Mouse (Mus musculus): ENCODE results near the gene Lrrc45. TPM values are rescaled to one million over a fixed set of nuclear protein-coding genes. Genes with fewer than 3 reads are reported as not detected.
"Not testable (repeated sequence)": the region's sequence is repeated elsewhere in the genome, so short reads cannot be mapped to it uniquely, and the experiment has no call there.

Gene Lrrc45
- total RNA-seq (2015) (6.3 and 7.2 TPM in 2 replicates), total RNA-seq (2017) (21.0 and 21.6 TPM in 2 replicates)

DNA sequence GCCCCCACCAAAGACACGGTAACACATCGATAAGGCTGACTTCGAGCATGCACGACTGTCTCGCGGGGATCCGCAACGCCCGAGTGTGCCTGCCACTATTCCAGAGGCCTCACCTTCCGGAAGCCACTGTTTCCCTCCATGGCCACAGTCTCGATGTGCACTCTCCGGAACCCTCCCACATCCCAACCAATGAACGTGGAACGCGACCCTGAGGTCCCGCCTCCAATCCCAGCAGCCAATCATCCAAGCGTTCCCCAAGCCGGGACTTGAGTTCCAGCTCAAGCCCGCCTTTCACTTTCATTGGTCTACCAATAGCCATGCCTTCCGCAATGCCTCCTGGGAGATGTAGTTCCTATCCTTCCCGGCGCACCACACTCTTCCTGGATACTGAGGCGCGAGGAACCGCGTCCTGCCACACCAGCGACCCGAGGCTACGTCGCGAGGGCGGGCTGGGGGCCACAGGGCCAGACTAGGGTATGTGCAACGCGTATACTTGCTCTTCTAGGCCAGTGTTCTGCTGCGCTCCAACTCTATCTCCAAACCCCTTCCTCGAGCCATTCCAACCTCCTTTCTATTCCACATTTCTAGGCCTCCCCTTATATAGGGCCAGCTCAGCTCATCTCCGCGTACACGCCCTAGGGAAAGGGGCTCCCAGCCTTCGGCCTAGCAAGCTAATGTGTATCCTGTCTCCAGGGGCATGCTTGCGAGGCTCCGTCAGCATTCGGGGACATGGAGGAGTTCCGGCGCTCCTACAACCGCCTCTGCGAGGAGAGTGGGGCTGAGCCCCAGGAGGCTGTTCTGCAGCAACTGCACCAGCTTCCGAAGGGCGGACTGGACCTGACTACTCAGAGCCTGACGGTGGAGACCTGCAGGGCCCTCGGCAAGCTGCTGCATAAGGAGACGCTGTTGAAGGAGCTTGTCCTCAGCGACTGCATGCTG, at the start of gene Lrrc45, which contains the start of gene Cenpx:
Gene Lrrc45, plus strand, starts transcription at position 346 of the 939 bp plus-strand sequence.
Gene Cenpx, minus strand, starts transcription at position 159 of the 939 bp plus-strand sequence.
- ATAC-seq (ENCODE audit: poor library complexity, severe bottlenecking) = peak; percentile 96

DNA sequence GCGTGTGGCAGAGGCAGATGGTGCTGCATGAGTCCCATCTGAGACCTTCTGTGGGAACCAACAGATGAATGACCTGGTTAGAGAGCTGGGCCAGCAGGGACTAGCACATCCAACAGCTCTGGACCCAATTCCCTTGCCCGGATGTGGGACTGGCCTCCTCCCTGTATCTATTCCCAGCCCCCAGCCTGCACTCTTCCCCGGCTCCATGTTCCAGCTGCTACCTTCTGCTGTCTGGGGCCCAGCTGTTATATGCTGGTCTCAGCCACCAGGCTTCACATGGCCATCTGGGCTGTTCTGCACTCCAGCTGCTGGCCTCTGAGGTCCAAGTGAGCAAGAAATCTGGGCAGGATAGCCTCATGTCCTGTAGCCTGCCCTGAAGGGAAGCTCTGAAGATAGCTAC, 48.3 kb upstream of the Lrrc45 start:
- ATAC-seq (ENCODE audit: poor library complexity, severe bottlenecking) = no peak

DNA sequence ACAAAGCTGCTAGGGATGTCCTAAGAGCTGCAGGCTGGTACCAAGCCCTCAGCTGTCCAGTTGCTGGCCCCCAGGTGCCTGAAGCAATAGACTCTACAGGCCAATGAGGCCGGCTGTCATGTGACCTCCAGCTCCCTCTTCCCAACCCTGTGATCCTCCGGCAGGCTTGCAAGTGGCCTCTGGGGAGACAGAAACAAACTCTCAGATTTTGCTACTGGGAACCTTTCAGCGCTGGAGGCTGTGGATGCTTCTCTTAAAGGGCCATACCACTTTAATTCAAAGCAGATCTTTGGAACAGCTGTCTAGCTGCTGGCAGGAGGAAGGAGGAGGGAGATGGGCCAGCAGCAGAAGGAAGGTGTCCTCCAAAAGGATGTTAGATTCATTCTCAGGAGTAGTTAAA, 47.1 kb upstream of the Lrrc45 start:
- ATAC-seq (ENCODE audit: poor library complexity, severe bottlenecking) = no peak

DNA sequence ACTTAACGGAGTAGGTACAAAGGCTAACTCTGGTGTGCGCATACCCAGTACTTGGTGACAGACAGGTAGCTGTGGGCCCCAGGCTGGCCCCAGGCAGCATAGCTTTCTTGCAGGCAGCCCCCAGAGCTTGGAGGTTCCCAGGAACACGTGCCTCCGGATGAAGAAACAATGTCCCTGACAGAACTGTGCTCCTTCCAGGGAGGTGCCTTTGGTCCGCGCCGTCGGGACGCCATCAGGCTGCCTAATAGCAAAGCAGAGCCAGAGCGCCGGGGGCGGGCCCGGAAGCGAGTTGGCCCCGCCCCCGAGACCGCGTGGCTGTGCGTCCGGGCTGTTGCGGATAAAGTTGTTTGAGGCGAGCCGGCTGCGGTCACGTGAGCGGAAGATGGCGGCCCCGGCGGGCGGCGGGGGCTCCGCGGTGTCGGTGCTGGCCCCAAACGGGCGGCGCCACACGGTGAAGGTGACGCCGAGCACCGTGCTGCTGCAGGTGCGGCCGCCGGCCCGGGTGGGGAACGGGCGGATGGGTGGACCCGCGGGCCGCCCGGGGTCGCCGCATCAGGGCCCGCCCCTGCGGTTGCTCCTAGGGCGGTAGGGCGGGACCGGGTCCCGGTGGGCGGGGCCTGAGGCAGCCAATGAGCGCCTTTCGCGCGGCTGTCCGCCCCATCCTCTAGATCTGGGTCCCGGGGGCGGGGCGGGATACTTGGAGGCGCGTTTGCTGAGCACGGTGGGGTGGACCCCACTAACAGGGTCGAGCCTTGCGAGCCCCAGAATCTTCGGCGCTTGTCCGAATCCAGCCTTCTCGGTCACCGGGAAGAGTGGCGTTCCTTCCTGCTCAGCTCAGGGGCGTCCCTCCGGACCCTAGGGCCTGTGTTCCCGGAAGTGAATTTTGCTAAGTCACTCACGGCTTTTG, 40.8 kb upstream of the Lrrc45 start, which contains the start of gene Aspscr1:
Gene Aspscr1, plus strand, starts transcription at position 287 of the 907 bp plus-strand sequence.
- peak; percentile 93 for ATAC-seq (ENCODE audit: poor library complexity, severe bottlenecking)

DNA sequence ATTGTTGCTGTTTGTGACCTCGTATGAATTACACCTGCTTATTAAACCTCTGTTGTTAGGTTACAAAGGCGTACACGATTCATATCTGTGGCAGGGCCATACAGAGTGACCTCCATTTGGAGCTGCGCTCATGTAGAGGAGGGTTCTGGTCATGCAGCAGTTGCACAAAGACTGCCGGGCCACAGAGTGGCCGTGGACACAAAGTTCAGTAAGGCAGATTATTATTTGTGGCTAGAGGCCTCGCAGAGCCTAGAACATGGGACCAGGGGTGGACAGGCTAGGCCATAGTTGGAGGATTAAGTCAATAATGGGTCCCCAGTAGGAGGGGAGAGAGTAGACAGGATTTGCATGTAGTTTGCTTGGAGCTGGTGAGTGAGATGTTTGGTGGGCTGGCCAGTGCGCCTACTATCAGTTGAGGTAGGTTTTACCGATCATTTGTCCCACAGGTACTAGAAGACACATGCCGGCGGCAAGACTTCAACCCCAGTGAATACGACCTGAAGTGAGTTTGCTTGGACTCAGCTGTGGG, 40.1 kb upstream of the Lrrc45 start:
- ATAC-seq (ENCODE audit: poor library complexity, severe bottlenecking) = no peak; the same call in 1 of the 2 replicates

DNA sequence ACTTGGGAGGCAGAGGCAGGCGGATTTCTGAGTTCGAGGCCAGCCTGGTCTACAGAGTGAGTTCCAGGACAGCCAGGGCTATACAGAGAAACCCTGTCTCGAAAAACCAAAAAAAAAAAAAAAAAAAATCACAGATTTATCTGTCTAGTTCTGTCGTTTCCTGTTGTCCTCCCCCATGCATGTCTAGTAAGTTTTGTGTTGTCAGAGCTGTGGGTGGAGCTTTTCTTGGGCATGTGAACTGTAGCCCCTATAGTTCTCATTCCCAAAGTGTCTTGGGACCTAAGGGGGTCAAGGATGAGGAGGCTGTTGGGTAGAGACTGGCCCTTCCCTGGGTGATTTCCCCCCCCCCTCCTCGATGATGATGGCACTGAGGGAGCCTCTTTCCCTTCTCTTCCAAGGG, 37.9 kb upstream of the Lrrc45 start:
- not testable (repeated sequence) for ATAC-seq (ENCODE audit: poor library complexity, severe bottlenecking)

DNA sequence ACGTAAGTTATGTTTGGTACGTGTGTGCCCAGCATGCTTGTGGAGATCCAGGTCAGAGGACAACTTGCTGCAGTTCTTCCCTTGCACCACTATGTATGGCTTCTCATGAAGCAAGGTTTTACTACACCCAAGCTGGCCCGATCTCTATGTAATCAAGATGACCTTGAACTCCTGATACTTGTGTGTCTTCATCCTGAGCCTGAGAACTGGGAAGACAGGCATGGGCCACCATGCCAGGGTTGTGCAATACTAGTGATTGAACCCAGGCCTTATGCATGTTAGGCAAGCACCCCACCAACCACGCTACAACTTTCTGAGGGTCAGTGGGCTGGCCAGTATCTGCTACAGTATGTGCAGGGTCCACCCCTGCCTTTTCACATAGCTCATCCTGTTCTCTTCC, 36.8 kb upstream of the Lrrc45 start:
- ATAC-seq (ENCODE audit: poor library complexity, severe bottlenecking) = no peak

DNA sequence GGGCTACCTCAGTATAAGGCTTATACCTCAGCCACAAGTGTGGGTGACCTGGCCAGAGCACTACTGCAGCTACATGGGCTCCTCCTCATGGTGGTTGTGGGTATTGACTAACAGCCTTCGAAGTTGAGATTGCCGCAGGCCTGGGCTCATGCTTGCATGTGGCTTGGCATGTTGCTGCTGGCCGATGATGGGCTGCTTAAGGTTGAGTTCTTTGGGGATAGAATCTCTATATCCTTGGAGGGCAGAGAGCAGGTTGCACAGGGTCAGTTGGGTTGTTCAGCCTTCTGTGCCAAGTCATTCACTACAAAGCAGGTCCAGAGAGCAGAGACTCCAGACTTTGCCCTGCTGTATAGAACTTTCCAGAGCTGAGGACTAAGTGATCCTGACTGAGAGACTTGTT, 33.8 kb upstream of the Lrrc45 start:
- ATAC-seq (ENCODE audit: poor library complexity, severe bottlenecking) = peak; percentile 77

DNA sequence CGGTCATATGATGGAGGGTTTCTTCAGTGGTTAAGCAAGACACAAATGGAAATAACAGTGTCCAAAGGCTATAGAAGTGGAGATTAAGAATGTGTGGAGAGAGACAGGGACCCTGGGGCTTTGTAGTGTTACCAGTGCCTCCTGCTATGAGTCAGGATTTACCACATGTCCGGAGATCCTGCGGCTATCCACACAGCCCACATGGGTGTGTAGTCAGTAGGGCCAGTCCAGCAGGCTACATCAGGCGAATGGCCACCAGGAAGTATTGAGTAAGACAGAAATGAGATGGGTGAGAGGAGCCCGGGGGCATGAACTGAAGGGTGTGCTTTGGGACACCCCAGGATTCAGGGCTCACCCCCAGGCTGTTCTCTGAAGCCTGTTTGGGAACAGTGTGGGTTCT, 31.0 kb upstream of the Lrrc45 start:
- no peak for ATAC-seq (ENCODE audit: poor library complexity, severe bottlenecking)

DNA sequence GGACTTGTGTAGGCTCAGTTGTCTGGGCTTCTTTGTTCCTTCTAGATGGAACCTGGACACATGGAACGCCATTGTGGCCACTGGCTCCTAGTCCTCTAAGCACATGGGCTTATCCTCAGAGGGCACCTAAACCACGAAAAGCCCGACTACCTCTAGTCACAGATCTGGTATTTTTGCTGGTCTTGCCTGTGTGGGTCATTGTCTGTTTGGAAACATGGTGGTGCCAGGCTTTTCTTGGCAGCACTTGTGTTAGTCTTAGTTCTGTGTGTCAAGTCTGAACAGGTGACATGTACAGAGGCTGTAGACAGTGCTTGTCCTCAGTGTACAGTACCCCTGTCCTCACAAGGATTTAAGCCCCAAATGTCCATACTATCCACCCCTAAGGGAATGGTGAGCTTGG, 30.2 kb upstream of the Lrrc45 start:
- no peak for ATAC-seq (ENCODE audit: poor library complexity, severe bottlenecking)

DNA sequence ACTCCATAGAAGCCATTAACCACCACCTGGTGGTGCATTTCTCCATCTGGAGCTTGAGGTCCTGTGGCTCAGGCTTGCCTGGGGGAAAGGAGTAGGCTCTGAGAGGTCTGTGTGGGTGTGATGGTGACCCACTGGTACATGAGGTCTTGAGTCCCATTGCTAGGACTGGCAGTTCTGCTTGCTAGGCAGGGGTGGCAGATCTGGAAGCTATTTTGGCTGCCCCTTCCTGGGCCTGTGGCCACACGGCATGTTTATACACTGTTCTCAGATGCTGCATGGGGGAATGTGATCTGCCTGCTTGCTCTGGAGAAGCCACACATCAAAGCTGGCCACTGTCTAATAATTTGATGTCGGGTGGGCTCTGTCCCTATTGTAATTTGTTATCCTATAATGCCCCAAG, 29.6 kb upstream of the Lrrc45 start:
- no peak for ATAC-seq (ENCODE audit: poor library complexity, severe bottlenecking)

DNA sequence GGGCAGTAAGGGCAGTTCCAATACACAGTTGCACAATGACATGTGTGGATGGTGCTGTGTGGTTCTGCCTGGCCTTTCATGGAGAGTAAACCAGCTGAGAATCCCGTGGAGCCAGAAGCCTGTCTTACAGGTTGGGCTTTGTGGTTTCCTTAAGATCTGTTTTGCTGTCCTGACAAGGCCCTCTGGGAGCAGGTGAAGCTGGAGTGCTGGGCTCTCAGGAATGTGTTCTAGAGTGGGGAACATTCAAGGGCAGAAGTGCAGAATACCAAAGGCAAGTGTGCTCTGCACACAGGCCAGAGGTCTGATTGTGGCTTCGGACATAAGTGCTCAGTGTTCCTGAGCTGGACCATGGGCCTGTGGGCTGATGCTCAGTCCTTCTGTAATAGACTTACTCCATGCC, 29.1 kb upstream of the Lrrc45 start:
- no peak for ATAC-seq (ENCODE audit: poor library complexity, severe bottlenecking)

DNA sequence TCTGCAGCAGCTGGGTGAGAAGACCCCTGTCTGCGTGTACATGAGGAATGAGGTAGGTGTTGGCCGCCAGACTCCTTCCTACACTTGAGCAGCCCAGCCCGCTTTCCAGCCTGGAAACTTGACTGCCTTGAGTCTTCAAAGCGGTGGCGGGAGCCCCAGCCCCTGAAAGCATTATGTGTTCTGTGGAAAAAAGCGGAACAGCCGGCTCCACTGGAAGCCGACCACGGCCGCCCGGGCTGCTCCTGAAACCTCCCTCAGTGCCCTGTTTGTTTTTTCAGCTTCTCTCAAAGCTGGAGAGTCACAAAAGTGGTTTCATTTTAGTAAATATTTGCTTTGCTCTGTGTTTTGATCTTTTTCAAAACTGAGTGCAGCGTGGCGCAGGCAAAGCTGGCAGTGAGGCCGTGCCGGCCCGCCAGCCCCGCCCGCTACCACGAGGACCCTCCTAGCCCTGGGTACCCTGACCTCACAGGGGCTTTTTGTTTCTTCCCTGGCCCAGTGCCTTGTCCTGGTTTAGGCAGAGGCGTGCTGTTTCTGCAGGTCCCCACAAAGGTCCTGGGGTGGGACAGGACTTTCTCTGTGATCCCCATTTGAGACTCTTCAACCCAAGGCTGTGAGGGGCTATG, 27.0 kb upstream of the Lrrc45 start:
- no peak for ATAC-seq (ENCODE audit: poor library complexity, severe bottlenecking)

DNA sequence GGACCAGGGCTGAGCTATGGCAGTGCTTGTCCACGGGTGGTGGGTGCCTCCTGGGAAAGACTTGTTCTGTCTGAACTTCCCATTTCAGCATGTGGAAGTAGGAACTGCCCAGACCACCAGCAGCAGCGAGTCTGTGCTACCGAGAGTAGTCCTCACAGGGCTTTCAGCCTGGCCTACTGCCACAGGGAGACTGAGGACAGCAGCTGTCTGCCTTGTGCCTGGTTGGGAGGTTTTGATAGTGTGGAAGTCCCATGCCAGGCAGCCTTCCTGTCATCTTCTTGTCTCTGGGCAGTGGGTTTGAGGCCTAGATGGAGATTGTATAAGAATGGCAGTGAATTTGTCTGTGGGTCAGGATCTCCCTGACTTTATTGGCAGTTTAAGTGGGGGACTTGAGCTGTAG, 24.4 kb upstream of the Lrrc45 start:
- no peak for ATAC-seq (ENCODE audit: poor library complexity, severe bottlenecking)

DNA sequence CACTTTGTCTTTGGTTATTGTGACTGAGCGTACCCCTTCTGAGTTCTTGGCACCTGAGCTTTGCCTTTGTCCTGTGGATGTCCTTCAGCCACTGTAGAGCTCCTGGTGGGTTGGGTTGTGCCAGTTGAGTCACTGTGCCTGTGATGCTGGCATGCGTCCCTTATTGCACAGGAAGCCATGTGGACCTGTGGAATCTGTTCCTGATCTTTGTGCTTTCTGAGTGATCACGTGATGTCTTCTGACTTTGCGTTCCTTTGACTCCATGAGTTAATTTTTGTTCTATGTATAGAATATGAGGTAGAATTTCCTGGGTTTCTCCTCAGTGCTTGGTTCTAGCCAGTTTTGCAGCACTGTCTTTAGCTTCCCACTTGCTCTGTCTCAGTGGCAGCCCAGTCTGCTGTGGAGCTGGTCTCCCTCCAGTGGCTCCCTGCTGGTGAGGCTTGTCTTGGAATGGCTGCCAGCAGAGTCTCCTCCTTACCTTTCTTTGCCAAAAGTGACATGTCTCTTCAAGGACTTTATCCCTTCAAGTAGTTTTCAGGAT, 21.2 kb upstream of the Lrrc45 start:
- ATAC-seq (ENCODE audit: poor library complexity, severe bottlenecking) = no peak

DNA sequence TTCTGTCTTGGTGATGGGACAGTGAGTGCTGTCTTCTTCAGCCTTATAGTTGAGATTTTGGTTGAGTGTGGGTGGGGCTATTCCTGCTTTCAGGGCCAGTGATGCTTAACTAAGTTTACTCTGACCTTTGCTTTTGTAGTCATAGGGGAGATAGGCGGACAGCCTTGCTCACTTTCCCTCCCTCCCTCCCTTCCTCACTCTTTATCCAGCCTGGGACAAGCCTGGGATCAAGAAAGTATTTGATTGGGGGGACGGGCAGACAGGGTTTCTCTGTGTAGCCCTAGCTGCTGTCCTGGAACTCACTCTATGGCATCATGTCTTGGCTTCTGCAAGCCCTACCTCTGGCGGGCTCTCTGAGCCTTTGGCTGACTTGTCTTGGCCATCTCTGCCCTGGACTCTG, 20.3 kb upstream of the Lrrc45 start:
- ATAC-seq (ENCODE audit: poor library complexity, severe bottlenecking) = no peak

DNA sequence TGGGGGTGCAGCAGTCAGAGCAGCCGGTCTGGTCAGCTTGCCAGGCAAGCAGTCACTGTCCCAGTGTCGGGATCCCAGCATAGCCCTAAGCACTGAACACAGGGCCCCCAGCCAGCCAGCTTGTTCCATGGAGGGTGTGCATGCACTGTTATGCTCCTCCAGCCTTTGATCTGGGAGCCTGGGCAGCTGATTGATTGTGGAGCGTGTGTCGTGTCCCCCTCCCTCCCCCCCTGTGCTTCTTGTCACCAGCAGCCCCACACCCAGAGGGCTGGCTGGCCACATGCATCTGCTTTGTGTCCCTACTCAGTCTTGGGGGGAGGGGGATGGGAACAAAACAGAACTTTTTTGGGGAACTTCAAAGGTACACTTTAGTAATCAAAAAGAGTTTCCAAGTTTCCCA, 18.5 kb upstream of the Lrrc45 start:
- ATAC-seq (ENCODE audit: poor library complexity, severe bottlenecking) = no peak

DNA sequence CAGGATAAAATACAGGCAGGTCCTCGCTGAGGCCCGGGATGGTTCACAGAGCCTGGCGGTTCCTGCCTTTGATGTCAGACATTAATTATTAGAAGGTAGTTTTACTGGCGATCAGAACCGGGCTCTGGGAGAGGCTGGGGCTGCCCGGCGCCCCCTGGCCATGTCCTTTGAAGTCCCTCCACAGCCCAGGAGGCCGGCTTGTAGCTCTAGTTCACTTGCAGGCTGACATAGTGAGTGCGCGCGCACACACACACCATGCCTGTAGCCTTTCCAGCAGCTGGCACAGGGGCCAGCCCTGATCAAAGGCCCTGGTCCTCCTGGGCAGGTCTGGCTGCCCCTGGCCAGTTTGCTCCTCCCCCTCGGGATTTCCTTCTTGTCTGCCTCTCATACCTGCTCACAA, 18.1 kb upstream of the Lrrc45 start:
- no peak for ATAC-seq (ENCODE audit: poor library complexity, severe bottlenecking)

DNA sequence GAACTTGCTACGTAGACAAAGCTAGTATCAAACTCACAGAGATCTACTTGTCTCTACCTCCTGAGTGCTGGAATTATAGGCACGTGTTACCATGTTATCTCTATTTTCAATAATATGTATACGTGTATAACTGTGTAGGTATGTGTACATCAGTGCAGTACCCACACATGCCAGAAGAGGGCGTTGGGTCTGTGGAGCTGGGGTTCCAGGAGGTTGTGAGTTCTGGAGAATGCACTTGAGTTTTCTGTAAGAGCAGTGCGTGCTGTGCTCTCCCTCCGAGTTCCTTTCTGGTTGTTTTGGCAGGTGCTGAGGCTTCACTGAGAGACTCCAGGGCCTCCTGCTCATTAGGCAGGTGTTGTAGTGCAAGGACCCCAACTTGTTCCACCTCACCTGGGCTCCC, 17.2 kb upstream of the Lrrc45 start:
- no peak for ATAC-seq (ENCODE audit: poor library complexity, severe bottlenecking)

DNA sequence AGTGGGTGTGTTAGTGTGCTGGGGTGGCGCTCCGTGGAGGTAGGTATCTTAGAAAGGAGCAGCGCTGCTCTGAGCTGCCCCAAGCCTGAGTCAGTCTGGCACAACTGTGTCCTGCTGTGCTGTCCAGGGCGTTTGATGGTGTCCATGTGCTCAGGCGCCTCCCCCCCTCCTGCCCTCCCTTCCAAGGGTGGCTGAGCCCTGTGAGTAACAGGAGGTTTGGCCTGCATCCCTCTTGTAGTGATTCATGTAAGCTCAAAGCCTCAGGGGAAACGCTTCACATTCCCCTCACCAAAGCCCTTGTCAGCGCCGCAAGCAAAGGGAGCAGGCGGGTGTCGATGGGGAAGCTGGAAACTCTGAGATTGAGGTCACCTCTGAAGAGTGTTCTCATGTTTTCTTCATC, 16.0 kb upstream of the Lrrc45 start:
- ATAC-seq (ENCODE audit: poor library complexity, severe bottlenecking) = no peak

Data from megakaryocyte, adult 5-6 weeks (primary cell).